Mouse (Mus musculus): ENCODE results near the gene Slc16a8.

Gene Slc16a8

DNA sequence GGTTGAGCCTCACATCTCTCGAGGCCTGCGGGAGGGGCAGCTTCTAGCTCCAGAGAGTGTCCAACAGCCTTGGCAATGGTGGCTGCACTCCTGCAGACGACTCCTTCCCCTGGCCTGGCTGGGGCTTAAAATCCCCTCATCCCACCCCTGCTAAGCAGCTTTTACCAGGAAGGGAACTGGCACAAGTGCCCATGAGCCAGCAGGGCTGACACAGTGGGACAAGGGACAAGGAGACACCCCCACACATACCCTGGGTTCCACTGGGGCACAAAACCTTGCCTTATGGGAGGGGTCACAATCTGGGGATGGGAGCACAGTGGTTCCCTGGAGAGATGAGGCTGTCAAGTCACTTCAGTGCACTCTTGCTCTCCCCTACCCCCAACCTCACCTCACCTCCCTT lies at the start of gene Slc16a8:
Gene Slc16a8 (minus strand): TSS at position 101 of the 400 bp plus-strand sequence.
- no peak for DNase-seq (ENCODE audit: low spot score in 2 of 2)

DNA sequence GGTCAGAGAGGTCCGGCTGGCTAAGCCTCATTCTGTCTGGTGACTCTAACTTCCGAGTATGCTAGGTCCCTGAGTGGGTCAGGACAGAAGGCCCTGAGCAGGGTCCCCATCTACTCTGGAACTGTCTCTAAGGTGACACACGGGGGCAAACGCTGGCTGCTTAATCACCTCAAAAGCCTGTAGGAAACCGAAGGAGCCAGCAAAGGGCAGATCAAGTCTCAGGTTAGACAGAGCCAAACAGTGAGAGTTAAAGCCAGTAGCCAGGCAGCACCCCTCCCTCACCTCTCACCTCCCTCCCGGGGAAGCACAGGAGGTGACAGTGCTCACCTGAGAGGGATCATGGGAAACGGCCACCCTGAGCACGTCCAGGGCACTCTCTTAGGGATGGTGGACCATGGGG lies 49.2 kb upstream of the Slc16a8 start:
- DNase-seq (ENCODE audit: low spot score in 2 of 2), result no peak

DNA sequence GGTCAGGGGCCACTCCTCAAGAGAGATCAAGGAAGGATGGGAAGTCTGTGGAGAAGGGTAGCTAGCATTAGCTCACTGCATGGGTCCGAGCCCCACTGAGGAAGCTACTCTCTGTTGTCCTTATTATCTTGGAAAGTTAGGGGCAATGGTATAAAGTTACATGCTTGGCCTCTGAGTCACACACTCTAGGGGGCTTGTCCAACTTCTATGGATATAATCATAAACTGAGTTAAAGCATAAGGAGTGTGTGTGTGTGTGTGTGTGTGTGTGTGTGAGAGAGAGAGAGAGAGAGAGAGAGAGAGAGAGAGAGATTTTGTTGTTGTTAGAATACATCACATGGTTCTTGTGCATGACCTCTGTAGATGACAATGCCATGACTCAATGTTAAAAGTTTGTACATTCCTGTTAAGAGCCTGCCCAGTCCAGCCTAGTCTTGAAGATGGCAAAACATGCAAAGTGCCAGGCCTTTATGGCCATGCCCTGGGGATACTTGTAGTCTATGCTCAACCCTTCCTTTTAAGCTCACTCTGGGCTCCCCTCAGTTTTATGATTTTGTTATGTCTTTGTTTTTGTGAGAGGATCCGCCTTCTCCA lies 45.1 kb upstream of the Slc16a8 start:
- no peak for DNase-seq (ENCODE audit: low spot score in 2 of 2)

DNA sequence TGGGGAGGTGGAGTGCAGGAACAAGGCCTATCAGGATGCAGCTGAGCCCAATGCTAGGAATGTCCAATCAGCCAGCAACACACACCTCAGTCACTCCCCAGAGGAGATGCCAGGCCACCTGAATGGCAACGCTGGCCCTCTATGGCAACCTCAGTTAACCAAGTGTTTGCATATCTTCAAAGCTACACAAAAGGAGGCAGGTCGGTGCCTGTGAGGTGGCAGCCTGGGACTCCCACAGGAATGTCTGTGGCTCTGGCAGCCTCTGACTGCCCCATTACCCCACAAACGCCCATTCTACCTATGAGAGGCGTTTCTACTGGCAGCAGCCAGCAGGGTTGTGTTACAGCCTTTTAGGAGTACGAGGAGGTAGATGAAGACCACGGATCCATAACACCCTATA lies 44.0 kb upstream of the Slc16a8 start:
- no peak for DNase-seq (ENCODE audit: low spot score in 2 of 2)

DNA sequence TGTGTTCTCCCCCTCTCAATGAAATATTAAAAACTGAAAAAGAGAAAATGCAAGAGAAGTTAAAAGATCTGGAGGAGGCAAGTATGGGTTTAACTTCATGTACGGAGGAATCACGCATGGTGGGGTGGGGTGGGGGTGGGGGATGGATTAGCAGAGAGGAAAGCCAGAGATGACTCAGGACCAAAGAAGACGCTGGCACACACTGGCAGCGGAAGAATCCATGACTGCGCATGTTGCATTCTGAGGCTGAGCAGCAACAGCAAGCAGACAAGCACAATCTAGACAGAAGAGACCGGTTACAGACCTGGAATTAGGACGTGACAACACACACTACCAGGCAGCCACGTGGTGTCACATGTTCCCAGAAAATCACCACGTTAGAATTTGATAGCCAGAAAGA lies 38.2 kb upstream of the Slc16a8 start:
- no peak for DNase-seq (ENCODE audit: low spot score in 2 of 2)

DNA sequence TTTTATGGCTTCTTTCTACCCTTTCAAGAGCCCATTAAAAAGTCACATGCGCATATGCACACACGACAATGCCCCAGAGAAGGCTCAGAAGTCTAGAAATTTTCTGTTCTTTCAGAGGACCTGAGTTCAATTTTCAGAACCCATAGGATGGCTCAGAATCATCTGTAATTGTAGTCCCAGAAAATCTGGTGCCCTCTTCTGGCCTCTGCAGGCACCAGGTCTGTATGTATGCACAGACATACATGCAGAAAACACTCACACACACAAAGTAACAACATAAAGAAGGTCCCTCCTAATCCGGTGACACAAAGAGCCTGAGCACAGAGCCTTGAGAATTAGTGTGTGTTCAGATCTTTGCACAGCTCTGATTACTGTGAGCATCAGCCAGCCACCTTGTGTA lies 35.8 kb upstream of the Slc16a8 start:
- DNase-seq (ENCODE audit: low spot score in 2 of 2), result no peak

DNA sequence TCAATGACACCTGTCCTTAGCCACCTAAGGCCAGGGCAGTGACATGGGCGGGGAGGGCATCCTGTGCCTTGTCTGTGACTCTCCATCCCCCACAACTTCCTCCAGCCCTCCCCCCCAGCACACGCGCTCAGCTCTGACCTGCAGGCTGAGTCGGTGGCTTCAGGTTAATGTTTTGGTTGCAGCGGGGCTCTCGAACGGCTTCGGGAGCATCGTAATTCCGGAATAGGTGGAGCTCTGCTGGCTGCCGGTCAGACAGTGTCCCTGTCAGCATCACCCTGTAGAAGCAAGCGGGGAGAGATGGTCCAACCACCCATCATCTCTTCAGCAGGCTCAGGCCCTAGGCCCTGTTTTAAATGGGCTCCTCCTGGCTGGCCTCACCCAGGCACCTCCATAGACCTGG lies 34.9 kb upstream of the Slc16a8 start:
- no peak for DNase-seq (ENCODE audit: low spot score in 2 of 2)

DNA sequence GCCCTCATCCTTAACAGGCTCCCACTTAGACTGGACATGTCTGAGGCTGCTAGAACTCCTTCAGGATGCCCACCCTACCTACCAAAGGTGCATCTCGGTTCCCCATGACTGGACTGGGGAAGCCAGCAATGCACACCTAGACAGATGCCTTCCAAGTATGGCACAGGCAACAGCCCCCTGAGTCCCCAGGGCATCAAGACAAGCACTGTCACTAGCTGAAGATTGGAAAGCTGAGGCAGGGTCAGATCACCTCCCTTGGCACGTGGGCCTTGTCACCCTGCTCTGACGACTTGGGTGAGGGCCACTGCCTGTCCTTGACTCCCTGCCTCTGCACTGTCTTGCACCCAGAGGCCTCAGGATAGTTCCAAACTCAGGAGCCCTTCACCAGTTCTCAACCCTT lies 33.8 kb upstream of the Slc16a8 start:
- no peak for DNase-seq (ENCODE audit: low spot score in 2 of 2)

DNA sequence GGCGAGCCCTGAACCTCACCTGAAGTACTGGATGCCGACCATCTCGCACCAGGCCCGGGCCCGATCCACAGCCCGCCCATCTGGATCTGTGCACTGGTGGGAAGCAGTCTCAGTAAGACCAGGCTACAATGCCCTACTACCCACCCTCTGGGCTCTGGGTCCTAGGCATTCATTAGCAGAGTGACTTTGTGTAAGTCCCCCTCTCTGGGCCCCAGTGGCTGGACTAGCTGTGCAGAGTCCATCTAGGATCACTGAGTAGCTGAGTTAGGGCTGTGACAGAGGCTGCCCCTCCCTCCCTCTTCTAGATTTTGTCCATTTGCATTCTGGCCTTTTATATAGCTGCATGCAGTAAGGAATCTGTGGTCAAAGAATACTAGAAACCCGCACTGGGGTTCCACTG lies 32.5 kb upstream of the Slc16a8 start:
- no peak for DNase-seq (ENCODE audit: low spot score in 2 of 2)

DNA sequence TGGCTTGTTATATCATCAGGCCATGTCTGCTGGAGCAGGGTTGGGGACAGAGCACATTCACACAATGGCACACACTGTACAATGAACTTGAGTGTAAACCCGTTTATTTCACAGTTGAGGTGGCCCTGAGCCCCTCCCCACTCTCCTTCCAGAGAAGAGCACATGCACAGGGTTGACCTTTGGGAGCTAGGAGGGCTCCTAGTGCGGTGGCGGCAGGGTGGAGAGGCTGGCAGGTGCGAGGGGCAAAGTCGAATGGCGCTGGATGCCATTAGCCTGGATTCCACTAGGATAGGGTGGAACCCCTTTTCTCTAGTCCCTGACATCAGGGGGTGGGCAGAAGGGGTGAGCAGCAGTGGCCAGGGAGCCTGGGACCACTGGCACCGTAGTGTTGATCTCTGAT lies 31.6 kb upstream of the Slc16a8 start:
- DNase-seq (ENCODE audit: low spot score in 2 of 2), result no peak

DNA sequence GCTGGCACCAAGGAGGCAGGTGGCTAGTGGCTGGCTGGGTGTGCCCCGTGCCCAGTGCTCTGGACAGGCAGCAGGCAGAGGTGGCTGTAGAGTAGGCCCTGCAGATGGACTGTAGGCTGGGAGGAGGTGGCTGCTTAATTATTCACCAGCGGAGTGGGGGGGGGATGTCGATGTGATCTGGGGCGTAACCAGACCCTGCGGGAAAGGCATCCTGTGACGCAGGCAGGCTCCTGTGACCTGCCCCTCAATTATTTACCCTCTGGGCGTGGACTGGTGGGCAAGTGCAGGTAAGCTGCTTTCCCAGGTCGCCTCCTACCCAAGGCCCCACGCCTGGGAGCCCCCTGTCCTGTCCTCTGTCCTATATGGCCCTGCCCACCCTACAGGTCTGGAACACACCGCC lies 30.8 kb upstream of the Slc16a8 start, which contains the start of gene Baiap2l2:
Gene Baiap2l2 (minus strand): TSS at position 139 of the 400 bp plus-strand sequence.
- DNase-seq (ENCODE audit: low spot score in 2 of 2), result no peak

DNA sequence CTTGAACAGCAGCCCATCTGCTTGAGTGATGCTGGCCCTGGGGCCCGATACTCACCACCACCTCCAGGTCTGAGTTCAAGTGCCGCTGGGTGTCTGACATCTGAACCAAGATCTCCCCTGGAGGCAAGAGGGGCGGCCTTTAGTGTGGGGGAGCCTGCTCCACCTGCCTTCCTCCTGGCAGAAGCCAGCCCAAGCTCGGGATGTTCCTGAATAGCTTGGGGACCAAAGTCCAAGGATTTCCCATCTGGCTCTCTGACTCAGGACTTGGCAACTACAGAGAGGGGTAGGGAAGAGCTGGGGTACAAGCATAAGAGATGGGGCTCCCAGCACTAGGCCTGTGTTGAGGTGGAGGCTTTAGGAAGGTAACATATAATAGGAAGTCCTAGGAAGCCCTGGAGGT lies 28.8 kb upstream of the Slc16a8 start:
- DNase-seq (ENCODE audit: low spot score in 2 of 2), result no peak

DNA sequence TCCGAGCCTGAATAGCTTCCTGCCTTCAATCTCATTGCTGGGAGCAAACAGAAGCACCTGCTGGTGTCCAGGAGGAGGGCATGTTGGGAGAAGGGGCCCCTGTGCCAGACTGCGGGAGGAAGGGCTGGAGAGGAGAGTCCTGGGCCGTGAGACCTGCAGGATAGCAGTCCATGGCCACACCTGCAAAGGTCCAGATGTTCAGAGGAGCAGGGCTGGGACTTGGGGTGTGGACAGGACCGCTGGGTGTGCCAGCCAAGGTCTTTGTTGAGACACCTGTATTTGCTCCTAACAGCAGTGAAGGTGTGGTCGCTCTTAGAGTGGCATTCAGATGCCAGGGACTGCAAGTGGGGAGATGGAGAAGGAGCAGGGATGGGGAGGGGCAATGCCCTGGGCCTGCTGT lies 27.9 kb upstream of the Slc16a8 start:
- no peak for DNase-seq (ENCODE audit: low spot score in 2 of 2)

DNA sequence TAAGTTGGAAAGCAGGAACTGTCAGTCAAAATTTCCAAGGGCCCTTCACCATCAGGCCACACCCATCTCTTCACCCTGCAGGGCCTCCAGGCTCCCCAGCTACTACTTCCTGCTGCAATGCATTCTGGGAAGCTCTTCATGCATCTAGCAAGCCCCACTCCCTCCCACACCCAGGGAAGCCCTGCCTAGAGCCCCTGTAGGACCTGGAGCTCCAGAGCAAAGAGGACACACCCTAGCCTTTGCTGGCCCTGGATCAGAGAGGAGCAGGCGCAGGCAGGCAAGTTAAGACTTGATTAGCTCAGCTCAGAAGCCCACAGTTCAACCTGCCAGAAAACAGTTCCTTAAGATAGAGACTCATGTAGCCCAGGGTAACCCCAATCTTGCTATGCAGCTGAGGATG lies 26.8 kb upstream of the Slc16a8 start:
- no peak for DNase-seq (ENCODE audit: low spot score in 2 of 2)

DNA sequence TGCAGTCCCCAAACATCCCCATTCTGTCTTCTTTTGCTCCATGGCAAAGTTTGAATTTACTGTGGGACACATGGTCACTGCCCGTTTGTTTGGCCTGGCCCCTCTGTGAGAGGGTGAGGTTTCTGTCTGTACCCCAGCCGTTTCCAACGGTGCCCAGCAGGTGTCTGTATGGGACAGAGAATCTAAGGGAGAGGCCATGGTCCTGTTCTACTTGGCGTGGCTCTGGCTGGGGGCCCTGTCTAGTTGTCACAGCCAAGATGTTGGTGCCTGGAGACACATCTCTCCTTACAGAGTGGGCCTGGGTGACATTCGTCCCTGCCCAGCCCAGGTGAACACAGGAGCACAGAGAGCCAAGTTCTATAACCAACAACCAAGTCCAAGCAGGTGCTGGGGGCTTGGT lies 26.3 kb upstream of the Slc16a8 start:
- DNase-seq (ENCODE audit: low spot score in 2 of 2), result no peak

DNA sequence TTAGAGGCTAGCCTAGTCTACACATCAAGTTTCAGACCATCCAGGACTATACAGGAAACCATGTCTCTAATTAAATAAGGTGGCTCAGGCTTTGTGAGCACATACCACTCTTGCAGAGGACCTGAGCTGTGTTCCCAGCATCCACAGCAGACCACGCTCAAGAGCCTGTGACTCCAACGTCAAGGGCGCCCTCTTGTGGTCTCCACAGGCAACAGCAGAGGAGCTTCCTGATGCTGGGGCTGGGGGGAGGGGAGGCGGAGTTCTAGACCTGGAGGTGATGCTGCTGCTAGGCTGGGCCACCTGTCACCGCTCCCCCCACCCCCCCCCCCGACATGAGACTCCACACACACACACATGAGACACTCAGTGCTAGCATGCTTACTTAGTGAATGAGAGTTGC lies 25.6 kb upstream of the Slc16a8 start:
- no peak for DNase-seq (ENCODE audit: low spot score in 2 of 2)

DNA sequence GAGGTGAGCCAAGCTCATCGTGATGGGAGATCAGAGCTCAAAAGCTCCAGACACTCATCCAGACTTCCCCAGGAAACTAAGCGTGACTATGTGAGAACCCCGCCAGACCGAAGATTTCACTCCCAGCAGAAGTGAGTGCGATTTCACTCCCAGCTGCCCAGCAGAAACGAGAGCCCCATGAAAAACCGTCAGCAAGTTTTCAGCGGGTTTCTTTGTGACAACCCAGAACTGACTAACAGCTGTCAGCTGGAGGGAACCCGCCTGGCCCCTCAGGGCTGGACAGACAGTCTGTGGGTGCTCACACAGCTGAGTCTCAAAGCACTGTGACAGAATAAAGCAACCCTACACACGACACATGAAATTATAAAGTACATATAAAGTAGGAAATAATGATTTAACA lies 23.2 kb upstream of the Slc16a8 start:
- DNase-seq (ENCODE audit: low spot score in 2 of 2), result no peak

DNA sequence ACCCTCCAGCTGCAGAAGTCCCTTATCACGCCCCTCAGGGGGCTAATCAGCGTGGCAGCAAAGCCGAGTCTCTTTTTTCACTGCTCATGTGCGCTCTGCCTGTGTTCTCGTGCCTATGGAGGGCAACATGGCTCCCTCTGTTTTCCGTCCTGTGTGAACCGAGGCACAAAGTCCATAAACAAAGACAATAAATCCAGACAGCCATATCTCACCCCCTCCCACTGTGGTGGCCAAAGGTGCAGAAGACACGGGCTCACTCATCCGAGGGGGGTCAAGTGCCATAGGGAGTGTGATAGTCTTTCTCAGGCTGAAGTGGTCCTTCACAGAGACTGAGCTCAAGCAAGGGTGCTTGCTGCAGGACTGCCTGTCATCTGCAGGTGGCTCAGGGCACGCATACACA lies 18.5 kb upstream of the Slc16a8 start:
- DNase-seq (ENCODE audit: low spot score in 2 of 2), result no peak

DNA sequence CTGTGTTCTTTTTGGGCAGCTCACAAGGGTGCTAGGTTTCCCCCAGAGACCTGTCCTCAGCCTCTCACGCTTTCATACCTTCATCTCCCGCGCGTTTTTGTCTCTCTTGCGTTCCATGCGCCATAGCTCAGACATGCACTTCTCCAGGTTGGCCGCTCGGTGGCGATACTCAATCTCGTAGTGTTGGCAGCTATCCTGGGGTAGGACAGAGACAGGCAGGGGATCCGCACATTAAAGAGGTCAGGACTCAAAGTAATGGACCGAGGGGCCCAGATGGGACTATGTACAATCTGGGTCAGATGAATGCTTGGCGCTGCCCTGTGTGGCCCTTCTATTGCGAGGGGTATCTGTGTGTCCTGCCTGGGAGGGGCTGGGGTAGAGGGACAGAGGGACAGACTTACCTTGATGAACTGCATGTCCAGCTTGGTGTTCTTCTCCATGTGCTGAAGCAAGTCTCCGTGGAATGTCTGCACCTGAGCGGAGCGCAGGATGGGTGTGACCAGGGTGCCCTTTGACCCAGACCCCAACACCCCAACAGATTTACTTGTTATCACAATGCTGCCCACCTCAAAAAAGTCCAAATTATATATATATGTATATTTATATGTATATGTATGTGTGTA lies 16.7 kb upstream of the Slc16a8 start:
- no peak for DNase-seq (ENCODE audit: low spot score in 2 of 2)

DNA sequence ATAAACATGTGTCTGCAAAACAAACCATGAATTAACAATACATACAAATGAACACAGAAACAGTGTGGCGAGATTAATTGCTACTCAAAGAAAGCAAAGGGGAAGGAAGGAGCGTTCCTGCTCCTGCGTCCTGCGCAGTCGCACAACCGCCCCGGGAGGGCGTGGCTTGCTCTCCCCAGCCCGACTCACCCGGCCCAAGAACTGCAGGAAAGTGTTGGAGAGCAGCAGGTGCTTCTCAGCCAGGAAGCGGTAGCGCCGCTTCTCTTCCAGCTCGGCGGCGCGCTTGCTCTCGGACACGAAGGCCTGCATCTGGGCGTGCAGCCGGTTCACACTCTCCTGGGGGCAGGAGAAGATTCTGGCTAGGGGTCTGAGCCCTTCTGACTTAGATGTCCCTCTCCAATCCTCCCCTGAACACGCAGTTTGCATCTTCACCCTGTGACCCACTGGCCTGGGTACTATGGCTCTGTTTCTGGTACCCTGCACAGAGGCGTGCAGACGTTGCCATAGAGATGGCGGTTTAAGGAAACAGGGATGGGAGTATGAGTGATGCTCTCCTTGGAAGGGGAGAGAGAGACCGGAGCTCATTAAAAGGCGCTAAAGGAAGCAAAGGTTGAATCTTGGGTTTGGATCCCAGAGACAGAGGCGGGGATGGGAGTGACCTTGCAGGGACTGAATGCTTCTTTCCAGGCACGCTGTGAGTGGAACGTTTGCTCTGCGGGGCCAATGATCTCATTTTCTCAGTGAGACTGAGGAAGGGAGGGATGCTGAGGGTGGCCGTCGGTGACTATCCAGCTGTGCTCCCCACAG lies 16.0 kb upstream of the Slc16a8 start:
- peak; percentile 57 to 77 for DNase-seq (ENCODE audit: low spot score in 2 of 2)

DNA sequence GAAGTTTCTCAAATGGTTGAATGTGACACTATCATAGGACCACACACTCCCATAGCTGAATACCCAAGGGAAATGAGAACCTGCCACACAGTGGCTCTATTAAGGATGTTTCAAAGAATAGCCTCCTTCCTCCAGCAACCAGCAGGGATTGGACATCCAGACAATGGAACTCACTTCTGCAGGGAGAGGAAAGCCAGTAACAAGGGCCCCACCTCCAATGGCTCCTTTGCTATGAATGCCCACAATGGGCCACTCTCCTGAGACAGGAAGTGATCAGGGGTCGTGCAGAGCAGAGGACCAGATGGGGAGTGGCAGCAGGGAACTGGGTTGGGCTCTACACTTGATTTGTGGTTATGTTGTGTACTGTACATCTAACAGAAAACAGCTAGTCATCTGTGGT lies 14.0 kb upstream of the Slc16a8 start:
- no peak for DNase-seq (ENCODE audit: low spot score in 2 of 2)

DNA sequence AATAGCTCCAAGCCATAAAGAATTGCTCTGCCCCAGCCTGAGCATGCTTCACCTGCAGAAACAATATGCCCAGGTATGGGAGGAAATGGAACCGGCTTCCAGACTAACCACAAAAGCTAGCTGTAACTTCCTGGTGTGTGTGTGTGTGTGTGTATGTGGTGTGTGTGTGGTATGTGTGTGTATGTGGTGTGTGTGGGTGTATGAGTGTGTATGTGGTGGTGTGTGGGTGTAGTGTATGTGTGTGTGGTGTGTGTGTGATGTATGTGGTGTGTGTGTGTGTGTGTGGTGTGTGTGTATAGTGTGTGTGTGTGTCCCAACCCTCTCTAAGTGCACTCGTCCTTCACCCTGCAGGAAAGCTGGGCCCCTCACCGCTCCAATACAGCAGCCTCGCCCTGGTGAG lies 10.8 kb upstream of the Slc16a8 start:
- DNase-seq (ENCODE audit: low spot score in 2 of 2), result no peak

DNA sequence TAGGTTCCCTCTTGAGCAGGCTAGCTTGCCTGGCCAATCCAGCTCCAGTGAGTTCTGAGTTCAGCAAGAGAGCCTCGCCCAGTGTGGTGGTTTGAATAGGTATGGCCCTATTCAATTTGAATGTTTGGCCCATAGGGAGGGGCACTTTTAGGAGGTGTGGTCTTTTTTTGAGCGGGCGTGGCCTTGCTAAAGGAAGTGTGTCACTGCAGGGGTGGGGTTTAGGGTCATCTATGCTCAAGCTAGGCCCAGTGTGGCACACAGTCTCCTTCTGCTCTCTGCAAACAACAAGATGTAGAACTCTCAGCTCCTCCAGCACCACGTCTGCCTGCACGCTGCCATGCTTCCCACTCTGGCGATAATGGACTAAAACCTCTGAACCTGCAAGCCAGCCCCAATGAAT lies 9.2 kb upstream of the Slc16a8 start:
- no peak for DNase-seq (ENCODE audit: low spot score in 2 of 2)

Data from urinary bladder, postnatal 4 days (tissue).